Mouse (Mus musculus): ENCODE measurements around the gene Wasf2. TPM values are rescaled to one million over a fixed set of nuclear protein-coding genes. Genes with fewer than 3 reads are reported as not detected.

Gene Wasf2
- total and polyA plus RNA-seq, 3 experiments, result 14.9 to 59.5 (median 21.7) TPM

DNA sequence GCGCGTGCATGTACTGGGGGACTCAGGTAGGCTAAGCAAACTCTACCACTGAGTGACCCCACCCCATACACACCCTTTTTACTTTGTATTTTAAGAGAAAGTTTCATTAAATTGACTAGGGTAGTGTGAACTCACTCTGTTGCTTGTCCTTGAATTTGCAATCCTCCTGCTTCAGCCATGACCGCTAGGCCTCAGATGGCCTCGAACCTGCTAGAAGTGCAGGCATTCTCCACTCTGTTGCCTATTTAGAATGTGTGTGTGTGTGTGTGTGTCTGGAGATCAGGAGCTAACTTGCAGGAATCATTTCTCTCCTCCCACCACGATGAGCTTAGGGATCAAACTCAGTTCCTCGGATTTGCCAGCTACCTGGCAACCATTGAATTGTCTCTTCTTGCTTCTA lies 10.7 kb upstream of the Wasf2 start:
- Histone ChIP-seq H3K79me2 (replicated peaks; ENCODE audit: control insufficient read depth, extremely low read depth, insufficient read depth, poor library complexity, severe bottlenecking) (no peaks in the 10 kb centered on the region), H3K27ac (ENCODE audit: insufficient read depth, low read depth) (no peak overlapping the region), H3K36me3 (replicated peaks in 1 of 2; ENCODE audit: control insufficient read depth in 1 of 2, insufficient read depth in 1 of 2, low read length in 1 of 2) (no peaks in the 10 kb centered on the region), H3K4me1 (ENCODE audit: control insufficient read depth in 1 of 2, insufficient read depth in 2 of 2) (peaks cover 3 to 36% of the 10 kb centered on the region in 2 experiments; a peak in 3 of 4 replicates), H3K9me3 (replicated peaks; ENCODE audit: low read length) (peaks cover 4% of the 10 kb centered on the region), H3K27me3 (replicated peaks) (no peaks in the 10 kb centered on the region), H3K4me3 (replicated peaks in 1 of 3; ENCODE audit: low read depth in 2 of 3, low read length in 2 of 3, poor library complexity in 1 of 3) (no peak overlapping the region), H3K9ac (ENCODE audit: insufficient read depth, low read depth) (no peak overlapping the region), H3K4me2 (ENCODE audit: insufficient read depth, low read depth, poor library complexity, severe bottlenecking) (no peak overlapping the region)
- DNase-seq (ENCODE audit: extremely low read depth), result no peak
- TF ChIP-seq POLR2A (IDR thresholded peaks at IDR 0.05; ENCODE audit: low read depth, low read length), result no peak
- no peak for TF ChIP-seq MAFK (IDR thresholded peaks at IDR 0.05; ENCODE audit: insufficient replicate concordance, low read length)
- no peak for TF ChIP-seq MAX (IDR thresholded peaks at IDR 0.05; ENCODE audit: low read length)
- no peak for TF ChIP-seq CTCF (conservative IDR thresholded peaks at IDR 0.05 in 1 of 2, IDR thresholded peaks at IDR 0.05 in 1 of 2; ENCODE audit: low read depth in 2 of 2, low read length in 2 of 2)
- no peak for TF ChIP-seq UBTF (IDR thresholded peaks at IDR 0.05; ENCODE audit: low read depth, low read length)
- TF ChIP-seq ELF1 (IDR thresholded peaks at IDR 0.05; ENCODE audit: low read depth, low read length), result no peak
- TF ChIP-seq BHLHE40 (IDR thresholded peaks at IDR 0.05; ENCODE audit: low read depth, low read length), result no peak
- no peak for TF ChIP-seq ZKSCAN1 (IDR thresholded peaks at IDR 0.05; ENCODE audit: borderline replicate concordance, low read depth, low read length)
- TF ChIP-seq ZNF384 (IDR thresholded peaks at IDR 0.05; ENCODE audit: low read depth, low read length), result no peak
- no peak for TF ChIP-seq SIN3A (IDR thresholded peaks at IDR 0.05; ENCODE audit: low read length)
- TF ChIP-seq MYC (IDR thresholded peaks at IDR 0.05; ENCODE audit: low read depth, low read length), result no peak
- TF ChIP-seq ZMIZ1 (IDR thresholded peaks at IDR 0.05; ENCODE audit: low read depth, low read length), result no peak
- no peak for TF ChIP-seq E2F4 (IDR thresholded peaks at IDR 0.05; ENCODE audit: insufficient replicate concordance, low read depth, low read length)
- no peak for TF ChIP-seq USF1 (IDR thresholded peaks at IDR 0.05; ENCODE audit: low read depth, low read length)
- no peak for TF ChIP-seq EP300 (IDR thresholded peaks at IDR 0.05; ENCODE audit: low read length)
- no peak for TF ChIP-seq KAT2A (IDR thresholded peaks at IDR 0.05; ENCODE audit: insufficient replicate concordance, low read length)
- no peak for TF ChIP-seq RCOR1 (conservative IDR thresholded peaks at IDR 0.05; ENCODE audit: low read depth, low read length)
- TF ChIP-seq JUN (IDR thresholded peaks at IDR 0.05; ENCODE audit: insufficient read depth, low read depth, low read length), result no peak
- TF ChIP-seq PAX5 (IDR thresholded peaks at IDR 0.05; ENCODE audit: low read length), result no peak
- dilution Hi-C loops (cut with MboI; ENCODE audit: extremely low pct_ligation_motif_present, extremely low pct_unique_long_range_greater_than_20kb, low sequenced_read_pairs) (no loop called here), in situ Hi-C loops (cut with MboI; ENCODE audit: low pct_ligation_motif_present, low pct_unique_long_range_greater_than_20kb, low sequenced_read_pairs) (loop anchor here (5.0 kb wide), 1 partner anchor 37 kb away; no protein-coding TSS in a partner anchor)

DNA sequence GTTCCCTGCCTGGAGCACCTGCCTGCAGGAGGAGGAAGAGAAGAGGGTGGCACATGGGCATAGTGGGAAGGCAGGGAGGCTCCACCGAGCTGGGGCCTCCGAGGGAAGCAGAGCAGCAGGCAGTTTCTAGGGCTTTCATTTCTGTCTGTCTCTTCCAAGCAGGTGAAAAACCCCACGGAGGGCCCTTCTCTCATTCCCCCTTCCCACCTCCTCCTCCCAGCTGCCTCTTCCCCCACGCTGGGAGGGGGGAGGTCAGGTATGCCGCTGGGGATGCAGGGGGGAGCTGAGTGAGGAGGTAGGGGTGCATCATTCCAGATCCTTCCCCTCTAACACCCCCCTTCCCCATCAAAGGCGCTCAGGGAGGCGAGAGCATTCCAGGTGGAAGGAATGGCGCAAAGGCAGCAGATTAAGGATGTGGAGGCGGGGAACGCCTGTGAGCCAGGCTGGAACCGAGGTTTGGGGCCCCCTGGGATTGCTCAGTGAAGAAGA lies 9.4 kb upstream of the Wasf2 start:
- Histone ChIP-seq H3K27me3 (replicated peaks) (no peaks in the 10 kb centered on the region), H3K27ac (ENCODE audit: insufficient read depth, low read depth) (no peak overlapping the region), H3K9ac (ENCODE audit: insufficient read depth, low read depth) (no peak overlapping the region), H3K36me3 (replicated peaks in 1 of 2; ENCODE audit: control insufficient read depth in 1 of 2, insufficient read depth in 1 of 2, low read length in 1 of 2) (no peaks in the 10 kb centered on the region), H3K4me3 (replicated peaks in 1 of 3; ENCODE audit: low read depth in 2 of 3, low read length in 2 of 3, poor library complexity in 1 of 3) (no peak overlapping the region), H3K79me2 (replicated peaks; ENCODE audit: control insufficient read depth, extremely low read depth, insufficient read depth, poor library complexity, severe bottlenecking) (no peaks in the 10 kb centered on the region), H3K9me3 (replicated peaks; ENCODE audit: low read length) (peaks cover 4% of the 10 kb centered on the region), H3K4me1 (ENCODE audit: control insufficient read depth in 1 of 2, insufficient read depth in 2 of 2) (peaks cover 3 to 34% of the 10 kb centered on the region in 2 experiments; a peak in 3 of 4 replicates), H3K4me2 (ENCODE audit: insufficient read depth, low read depth, poor library complexity, severe bottlenecking) (no peak overlapping the region)
- dilution Hi-C loops (cut with MboI; ENCODE audit: extremely low pct_ligation_motif_present, extremely low pct_unique_long_range_greater_than_20kb, low sequenced_read_pairs) (no loop called here), in situ Hi-C loops (cut with MboI; ENCODE audit: low pct_ligation_motif_present, low pct_unique_long_range_greater_than_20kb, low sequenced_read_pairs) (no loop called here)
- TF ChIP-seq MAZ (IDR thresholded peaks at IDR 0.05; ENCODE audit: low read depth, low read length) (no peak), UBTF (IDR thresholded peaks at IDR 0.05; ENCODE audit: low read depth, low read length) (no peak), JUN (IDR thresholded peaks at IDR 0.05; ENCODE audit: insufficient read depth, low read depth, low read length) (no peak)
- DNase-seq (ENCODE audit: extremely low read depth), result no peak

Measured in CH12.LX (cell line).